Mouse (Mus musculus): ENCODE data around the gene Hs3st6. TPM values are rescaled to one million over a fixed set of nuclear protein-coding genes. Genes with fewer than 3 reads are reported as not detected.

Gene Hs3st6
- total RNA-seq, 2 experiments from 2014 or later = 1.8 to 2.2 TPM

- no peak for DNase-seq
Measured at GRCm38 (mm10) chr17:24728184-24728583, 24.6 kb upstream of the Hs3st6 start.

DNA sequence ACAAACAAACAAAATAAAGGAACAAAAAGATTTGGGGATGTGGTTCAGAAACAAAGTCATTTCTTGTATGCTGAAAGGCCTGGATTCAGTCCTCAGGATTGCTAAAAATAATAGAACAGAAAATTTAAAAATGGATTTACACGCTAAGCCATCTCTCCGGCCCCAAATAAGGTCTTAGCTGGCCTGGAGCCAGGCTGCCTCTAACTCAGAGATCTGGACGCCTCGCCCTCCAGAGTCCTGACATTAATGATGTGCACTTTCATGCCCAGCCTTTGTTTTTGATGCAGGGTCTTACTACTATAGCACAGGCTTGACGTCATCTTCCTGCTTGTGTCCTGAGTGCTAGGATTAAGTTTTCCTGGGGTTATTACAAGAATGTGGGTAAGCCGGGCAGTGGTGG, 23.7 kb upstream of the Hs3st6 start:
- no peak for DNase-seq

DNA sequence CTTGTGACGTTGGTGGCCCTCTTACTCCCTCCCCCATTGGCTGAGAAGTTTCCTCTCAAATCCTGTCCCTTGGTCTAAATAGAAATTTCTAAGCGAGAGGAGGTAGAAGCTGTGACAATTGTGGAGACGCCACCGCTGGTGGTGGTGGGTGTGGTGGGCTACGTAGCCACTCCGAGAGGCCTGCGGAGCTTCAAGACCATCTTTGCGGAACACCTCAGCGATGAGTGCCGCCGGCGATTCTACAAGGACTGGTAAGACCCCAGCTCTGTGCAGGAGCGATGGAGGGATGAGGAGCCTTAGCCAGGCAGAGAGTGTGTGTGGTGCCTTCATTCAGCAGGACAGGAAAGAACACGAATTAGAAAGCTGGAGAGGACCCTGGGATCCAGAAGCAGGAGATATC, 22.0 kb upstream of the Hs3st6 start:
- no peak for DNase-seq

GRCm38 (mm10) chr17:24732233-24732935, 20.4 kb upstream of the Hs3st6 start:
- DNase-seq = no peak

GRCm38 (mm10) chr17:24733434-24734050, 19.2 kb upstream of the Hs3st6 start:
- DNase-seq = no peak

DNA sequence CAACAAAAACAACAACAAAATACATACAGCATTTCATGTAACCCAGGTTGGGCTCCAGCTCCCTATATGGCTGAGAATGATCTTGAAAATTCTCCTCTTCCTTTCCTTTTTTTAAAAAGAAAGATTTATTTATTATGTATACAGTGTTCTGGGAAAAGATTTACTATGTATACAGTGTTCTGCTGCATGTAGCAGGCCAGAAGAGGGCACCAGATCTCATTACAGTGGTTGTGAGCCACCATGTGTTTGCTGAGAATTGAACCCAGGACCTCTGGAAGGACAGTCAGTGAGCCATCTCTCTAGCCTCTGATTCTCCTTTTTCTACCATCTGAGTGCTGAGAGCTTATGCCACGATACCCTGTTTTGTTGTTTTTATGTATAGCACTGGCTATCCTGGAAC, 18.3 kb upstream of the Hs3st6 start:
- no peak for DNase-seq

GRCm38 (mm10) chr17:24735446-24735845, 17.3 kb upstream of the Hs3st6 start:
- DNase-seq = no peak

DNA sequence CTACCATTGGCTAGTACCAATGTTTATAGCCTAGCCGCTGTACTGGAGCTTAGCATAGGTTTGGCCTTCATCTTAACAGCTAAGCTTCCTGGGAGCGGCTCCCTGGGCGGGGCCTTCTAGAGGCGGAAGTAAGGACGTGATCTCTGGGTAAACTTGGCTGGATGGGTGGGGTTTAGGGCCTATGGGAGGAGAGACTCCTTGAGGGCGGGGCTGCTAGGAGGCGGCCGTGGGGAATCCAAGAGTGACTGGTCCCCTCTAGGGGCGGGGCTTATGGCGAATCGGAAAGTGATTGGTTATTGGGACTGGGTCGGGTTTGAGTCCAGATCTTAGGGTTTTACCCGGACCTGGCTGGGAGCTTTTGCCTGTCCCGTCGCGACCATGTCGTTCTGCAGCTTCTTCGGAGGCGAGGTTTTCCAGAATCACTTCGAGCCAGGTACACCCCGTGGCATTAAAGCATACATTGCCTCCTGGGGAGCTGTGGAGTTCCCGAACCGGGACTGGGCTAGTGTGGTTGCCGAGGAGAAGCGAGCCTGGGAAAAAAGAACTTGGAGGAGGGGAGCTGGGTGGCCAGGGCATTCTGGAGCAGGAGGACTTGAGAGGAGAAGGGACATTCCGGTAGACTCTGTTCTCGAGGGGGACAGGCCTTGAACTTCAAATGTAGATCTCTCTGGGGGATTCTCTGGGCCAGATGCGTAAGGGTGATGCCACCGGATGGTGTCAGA, 16.3 kb upstream of the Hs3st6 start, which contains the start of gene Msrb1:
Gene Msrb1 (plus strand): TSS at position 313 of the 722 bp plus-strand sequence.
- peak; percentile 97 to 98 for DNase-seq

GRCm38 (mm10) chr17:24737135-24737810, 15.5 kb upstream of the Hs3st6 start:
- no peak for DNase-seq

DNA sequence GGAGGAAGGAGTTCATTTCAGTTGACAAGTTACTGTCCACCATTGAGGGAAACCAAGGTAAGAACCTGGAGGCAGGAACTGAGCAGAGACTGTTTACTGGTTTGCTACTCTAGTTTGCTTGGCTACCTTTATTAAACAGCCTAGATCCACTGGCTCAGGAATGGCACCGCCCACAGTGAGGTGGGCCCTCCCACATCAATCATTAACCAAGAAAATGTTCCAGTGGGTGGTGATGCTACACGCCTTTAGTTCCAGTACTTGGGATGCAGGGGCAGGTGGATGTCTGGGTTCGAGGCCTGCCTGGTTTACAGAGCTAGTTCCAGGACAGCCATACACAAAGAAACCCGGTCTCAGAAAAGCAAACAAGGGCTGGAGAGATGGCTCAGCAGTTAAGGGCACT, 14.6 kb upstream of the Hs3st6 start:
- no peak for DNase-seq

DNA sequence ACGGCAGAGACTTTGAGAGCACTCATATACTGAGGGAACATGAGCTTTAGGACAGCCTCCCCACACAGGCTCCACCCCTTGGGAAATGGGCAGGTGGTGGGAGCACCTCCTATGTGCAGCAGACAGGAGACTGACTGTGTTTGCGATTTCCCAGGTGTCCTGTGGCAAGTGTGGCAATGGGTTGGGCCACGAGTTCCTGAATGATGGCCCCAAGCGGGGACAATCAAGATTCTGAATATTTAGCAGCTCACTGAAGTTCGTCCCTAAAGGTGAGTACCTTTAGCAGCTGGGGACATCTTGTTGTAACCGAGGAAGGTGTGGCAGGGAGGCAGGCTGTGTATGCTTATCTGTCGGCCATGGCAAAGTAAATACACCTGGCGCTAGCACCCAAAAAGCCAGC, 12.9 kb upstream of the Hs3st6 start:
- no peak for DNase-seq

DNA sequence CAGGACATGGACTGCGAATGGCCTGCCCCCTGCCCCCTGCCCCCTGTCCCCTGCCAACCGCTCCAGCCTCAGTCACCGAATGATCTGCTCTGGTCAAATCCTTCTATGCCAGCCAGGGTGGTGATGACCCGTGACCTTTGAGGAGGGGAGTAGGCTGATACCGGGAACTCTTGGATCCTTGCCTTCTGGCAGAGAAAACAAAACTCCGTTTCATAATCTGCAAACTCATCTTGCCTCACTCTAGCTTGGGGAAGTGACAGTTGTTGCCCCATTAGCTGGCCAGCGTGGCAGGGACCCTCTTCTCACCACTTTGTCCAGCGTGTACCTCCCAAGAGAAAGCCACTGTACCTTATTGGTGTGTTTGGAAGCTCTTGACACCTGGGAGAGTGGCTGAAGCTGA, 10.5 kb upstream of the Hs3st6 start:
- DNase-seq = peak in 1 of 2 experiments; percentile 21

- DNase-seq = no peak
Measured at GRCm38 (mm10) chr17:24743896-24744295, 8.9 kb upstream of the Hs3st6 start.

- DNase-seq = no peak
Measured at GRCm38 (mm10) chr17:24744381-24744780, 8.4 kb upstream of the Hs3st6 start.

- peak; percentile 85 to 86 for DNase-seq
Measured at GRCm38 (mm10) chr17:24745526-24746497, 7.0 kb upstream of the Hs3st6 start.

- DNase-seq = no peak
Measured at GRCm38 (mm10) chr17:24746986-24747385, 5.8 kb upstream of the Hs3st6 start.

- DNase-seq = no peak
Measured at GRCm38 (mm10) chr17:24751528-24751927, 1.3 kb upstream of the Hs3st6 start.

- DNase-seq = no peak
Measured at GRCm38 (mm10) chr17:24757394-24757793, 4.6 kb downstream of the Hs3st6 start.

GRCm38 (mm10) chr17:24761121-24761520, 8.3 kb downstream of the Hs3st6 start:
- DNase-seq = no peak

- DNase-seq = no peak
Measured at GRCm38 (mm10) chr17:24765016-24765905, 12.5 kb downstream of the Hs3st6 start.
